Mouse (Mus musculus) natural killer cell, adult 2 months (primary cell): ENCODE results near the gene Vwa5b1.

Experiments
- DNase-seq, 2 experiments: peaks; one replicate each; pipeline ENCODE4 v3.0.0; 2022; ENCODE audit warnings: low spot score in 2 of 2

Vwa5b1 gene

GRCm38 (mm10) chr4:138531761-138532160, 103.9 kb downstream of the Vwa5b1 start:
- no peak for DNase-seq

GRCm38 (mm10) chr4:138530011-138530410, 105.7 kb downstream of the Vwa5b1 start:
- no peak for DNase-seq

- DNase-seq: no peak
Observed at GRCm38 (mm10) chr4:138525684-138526083, 110.0 kb downstream of the Vwa5b1 start.

- no peak for DNase-seq
Observed at GRCm38 (mm10) chr4:138524769-138525168, 110.9 kb downstream of the Vwa5b1 start.

GRCm38 (mm10) chr4:138523775-138524174, 111.9 kb downstream of the Vwa5b1 start:
- no peak for DNase-seq

GRCm38 (mm10) chr4:138522296-138522695, 113.4 kb downstream of the Vwa5b1 start:
- DNase-seq: no peak

GRCm38 (mm10) chr4:138517153-138517789, 118.4 kb downstream of the Vwa5b1 start:
- DNase-seq: no peak

GRCm38 (mm10) chr4:138516448-138516847, 119.2 kb downstream of the Vwa5b1 start:
- no peak for DNase-seq
